Mouse (Mus musculus): ENCODE measurements at regions not wholly inside any gene's neighbourhood (a gene's known extent, or its start where the extent isn't known, plus 50 kb on each side); places are given as distances from the start of the nearest gene placed in this dataset.
A peak's percentile ranks its signal among the peaks of the same experiment; 100 is the strongest.

DNA sequence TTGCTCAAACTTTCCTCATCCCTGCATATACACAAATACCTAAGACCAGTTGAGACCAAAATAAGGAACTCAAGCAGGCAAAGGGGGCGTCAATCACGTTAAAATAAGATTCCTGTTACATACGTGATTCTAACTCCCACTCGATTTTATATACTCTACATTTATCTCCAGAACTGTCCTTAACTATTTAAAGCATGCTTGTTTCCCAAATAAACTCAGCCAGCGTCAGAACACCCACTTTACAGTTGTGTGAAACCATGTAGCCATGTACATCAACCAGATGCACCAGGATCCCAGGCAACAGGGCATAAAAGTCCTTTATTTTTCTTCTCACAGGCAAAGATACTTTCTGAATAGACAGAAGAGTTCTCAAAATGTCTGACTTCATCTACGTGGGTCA is 61.5 kb downstream of the Ccna1 start:
- DNase-seq (ENCODE audit: low spot score): no peak

DNA sequence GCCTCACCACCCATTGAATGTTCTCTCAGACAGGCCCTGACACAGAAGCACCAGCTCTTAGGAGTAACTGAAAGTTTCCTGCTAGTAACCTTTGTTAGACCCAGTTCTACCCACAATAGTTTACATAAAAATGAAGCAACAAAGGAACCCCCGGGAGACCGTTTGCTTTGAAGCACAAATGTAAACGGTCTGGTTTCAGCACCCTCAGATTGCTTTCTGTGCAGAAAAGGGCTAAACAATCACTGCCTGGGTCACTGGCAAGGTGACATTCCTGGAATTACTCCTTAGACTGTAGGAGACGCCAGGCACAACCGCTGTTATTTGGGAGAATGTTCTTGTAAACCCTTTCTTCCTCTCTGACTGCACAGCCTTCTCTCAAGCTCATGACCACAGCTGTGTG is 65.2 kb downstream of the Ccna1 start:
- DNase-seq (ENCODE audit: low spot score): no peak

DNA sequence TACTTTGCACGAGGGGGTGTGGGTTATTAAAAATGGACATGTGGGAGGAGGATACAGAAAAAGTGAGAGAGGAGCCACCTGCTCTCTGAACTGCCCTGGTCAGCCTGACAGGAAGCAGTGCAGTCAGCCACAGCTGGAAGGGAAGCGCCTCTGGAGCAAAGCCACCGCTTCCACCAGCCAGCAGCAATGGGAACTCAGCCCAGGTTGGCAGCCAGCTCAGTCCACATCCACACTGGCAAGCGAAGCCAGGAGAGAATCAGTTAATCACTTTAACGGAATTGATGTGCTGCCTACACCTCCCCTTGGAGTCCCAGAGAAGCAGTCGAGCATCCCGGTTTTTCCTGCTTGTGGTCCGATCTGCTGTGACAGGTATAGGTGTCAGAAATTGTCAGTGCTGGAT is 65.9 kb downstream of the Ccna1 start:
- DNase-seq (ENCODE audit: low spot score): peak; percentile 52

DNA sequence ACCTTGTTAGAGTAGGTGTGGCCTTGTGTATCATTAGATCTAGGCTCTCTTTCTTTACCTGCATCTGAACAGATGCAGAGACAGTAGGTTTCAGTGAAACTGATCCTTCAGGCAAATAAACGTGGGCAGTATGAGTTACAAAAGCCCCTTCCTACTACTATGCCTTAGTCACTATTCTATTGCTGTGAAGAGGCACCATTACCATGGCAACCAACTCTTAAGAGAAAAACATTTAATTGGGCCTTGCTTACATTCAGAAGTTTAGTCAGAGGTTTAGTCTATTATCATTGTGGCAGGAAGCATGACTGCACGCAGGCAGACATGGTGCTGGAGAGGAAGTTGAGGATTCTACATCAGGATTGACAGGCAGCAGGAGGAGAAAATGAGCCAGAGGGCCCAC is 65.8 kb upstream of the Sertm1 start:
- DNase-seq (ENCODE audit: low spot score): no peak

DNA sequence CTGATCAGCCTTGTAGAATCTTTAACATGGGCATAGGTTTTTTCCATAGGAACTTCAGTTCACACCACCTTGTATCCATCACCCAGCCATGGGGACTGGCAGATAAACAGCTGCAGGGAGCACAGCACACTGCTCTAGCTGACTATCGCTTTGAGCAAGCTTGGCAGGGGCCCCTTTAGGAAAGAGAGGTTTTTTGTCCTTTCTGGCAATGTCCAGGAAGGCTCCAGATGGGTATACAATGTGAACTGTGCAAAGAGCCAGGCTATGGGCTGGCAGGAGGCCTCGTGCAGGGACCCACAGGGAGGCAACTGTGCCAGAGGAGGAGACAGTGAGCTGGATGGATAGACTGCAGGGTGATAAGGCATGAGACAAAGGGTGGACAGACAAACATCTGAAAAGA is 64.6 kb upstream of the Sertm1 start:
- DNase-seq (ENCODE audit: low spot score): no peak

GRCm38 (mm10) chr3:54965512-54965911 is 49.8 kb upstream of the Sertm1 start:
- DNase-seq (ENCODE audit: low spot score): no peak

Measured in ovary, postnatal 36 days (tissue).